Mouse (Mus musculus) ovary, postnatal 10 days (tissue): ENCODE measurements around the gene Epb41l2.

ENCODE experiments used
- DNase-seq: peaks from one replicate; pipeline ENCODE4 v3.0.0; 2022; ENCODE audit warnings: low spot score

Epb41l2 gene

DNA sequence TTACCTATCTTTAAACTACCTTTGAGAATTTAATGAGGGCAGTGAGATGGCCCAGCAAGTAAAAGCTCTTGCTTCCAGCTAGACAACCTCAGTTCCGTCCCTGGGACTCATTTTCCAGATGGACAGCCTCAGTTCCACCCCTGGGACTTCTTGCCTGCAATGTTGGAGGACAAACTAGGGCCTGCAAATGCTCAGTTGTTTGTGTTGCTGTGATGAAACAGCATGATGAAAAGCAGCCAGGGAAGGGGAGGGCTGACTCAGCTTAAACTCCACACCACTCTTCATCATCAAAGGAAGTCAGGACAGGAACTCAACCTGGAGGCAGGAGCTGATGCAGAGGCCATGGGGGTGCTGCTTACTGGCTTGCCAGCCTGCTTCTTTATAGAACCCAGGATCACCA is 154.2 kb downstream of the Epb41l2 start:
- no peak for DNase-seq

DNA sequence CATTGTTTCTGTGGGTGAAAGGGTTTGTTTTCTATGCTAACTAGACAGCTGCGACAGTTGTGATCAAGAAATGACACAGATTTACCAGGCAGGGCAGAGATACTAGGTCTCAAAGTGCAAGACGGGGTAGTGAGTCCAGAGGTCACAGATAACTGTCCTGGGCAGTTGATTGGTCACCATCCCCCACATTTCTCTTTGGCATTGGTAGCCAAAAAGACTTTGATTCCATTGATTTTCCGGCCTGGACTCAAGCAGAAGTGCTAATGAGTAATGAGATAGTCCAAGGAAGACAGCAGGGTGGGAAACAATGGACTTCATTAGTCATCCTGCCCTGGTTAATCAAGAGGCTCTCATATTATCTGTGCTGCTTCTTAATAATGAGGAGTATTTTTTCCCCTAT is 160.4 kb downstream of the Epb41l2 start:
- no peak for DNase-seq

- no peak for DNase-seq
Measured at GRCm38 (mm10) chr10:25520428-25520827, 160.8 kb downstream of the Epb41l2 start.

- DNase-seq: no peak
Measured at GRCm38 (mm10) chr10:25523727-25524126, 164.1 kb downstream of the Epb41l2 start.

GRCm38 (mm10) chr10:25526156-25526555 is 166.6 kb downstream of the Epb41l2 start:
- DNase-seq: no peak

GRCm38 (mm10) chr10:25526622-25527021 is 167.0 kb downstream of the Epb41l2 start:
- DNase-seq: no peak

DNA sequence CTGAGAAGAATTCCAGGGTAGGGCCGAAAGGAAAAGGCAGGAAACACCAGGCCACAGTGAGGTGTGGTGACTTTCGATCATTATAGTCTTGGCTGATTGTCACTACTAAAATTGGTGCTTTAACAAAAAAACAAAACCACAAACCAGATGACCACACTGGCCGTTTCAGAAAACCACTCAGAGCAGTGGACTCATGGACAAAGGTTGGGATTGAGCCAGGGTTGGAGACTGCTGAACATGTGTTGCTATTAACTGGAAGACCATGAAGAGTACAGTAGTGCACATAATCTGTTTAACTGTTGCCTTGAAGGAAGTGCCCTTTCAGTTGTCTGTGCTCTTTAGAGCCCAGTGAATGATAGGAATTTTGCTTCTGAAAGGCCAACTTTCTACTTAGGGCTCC is 167.5 kb downstream of the Epb41l2 start:
- no peak for DNase-seq

GRCm38 (mm10) chr10:25531335-25531734 is 171.7 kb downstream of the Epb41l2 start:
- no peak for DNase-seq

GRCm38 (mm10) chr10:25533105-25533504 is 173.5 kb downstream of the Epb41l2 start:
- no peak for DNase-seq

DNA sequence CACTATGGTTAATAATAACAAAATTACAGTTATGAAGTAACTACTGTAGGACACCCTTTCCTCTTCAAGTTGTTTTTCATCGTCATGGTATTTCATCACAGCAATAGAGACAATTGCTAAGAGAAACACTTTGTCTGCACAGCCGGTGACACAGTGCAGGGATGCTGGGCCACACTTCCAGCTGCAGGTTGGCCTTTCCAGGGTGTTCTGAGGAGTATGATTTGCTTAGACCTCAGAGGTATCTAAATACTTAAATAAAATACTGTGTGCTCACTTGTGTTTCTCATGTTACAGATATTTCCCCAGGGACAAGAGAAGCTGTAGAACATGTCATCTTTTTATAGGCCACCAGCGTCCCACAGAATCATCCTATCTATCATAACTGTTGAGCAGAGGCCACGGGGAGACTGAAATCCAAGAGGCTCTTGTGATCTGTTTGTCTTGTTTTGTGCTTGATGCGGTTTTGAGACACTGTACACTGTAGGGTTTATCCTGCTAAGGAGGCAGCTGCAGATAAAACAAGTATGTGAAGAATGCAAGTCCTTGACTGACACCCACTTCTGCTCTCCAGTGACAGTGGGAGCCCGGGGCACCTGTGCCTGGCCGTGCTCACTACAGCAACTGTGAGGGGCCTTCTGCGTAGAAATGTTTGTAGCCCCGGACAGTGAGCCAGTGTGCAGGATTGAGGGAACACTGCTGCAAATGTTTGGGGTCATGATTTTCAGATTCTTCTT is 174.1 kb downstream of the Epb41l2 start:
- no peak for DNase-seq

DNA sequence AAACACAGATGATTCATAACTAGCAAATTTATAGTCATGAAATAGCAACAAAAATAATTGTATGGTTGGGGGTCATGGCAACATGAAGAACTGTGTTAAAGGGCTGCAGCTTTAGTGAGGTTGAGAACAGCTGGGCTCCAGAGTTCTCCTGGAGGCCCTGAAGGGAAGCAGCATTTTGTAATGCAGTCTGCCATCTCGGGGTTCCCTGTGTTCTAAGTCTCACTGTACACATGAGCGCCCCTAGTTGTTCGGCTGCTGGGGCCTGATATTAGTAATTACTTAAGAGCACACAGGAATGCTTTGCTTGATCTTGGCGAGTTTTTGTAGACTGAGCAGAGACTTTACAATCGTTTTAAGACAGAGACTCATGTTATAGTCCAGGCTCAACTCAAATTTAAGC is 174.9 kb downstream of the Epb41l2 start:
- no peak for DNase-seq

- no peak for DNase-seq
Measured at GRCm38 (mm10) chr10:25535891-25536331, 176.3 kb downstream of the Epb41l2 start, which contains the start of gene Smlr1. TSS of gene Smlr1 (minus strand) at chr10:25536267.

DNA sequence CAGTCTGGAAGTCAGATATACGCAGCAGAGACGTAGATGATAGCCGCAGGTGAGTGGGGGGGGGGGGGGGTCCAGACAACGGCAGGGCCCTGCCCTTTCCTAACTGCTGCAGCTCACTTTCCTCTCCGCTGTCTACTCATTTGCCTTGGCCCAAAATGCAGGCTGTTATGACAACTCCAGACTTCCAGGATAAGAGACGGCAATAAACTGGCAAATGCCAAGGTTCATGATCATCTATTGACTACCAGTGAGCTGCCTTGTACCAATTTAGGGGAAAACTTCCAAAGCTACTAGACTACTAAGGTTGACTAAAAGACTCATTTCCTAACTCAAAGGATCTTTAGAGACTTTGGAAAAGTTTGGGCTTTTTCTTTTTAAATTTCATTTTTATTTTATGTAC is 177.0 kb downstream of the Epb41l2 start:
- DNase-seq: no peak

- no peak for DNase-seq
Measured at GRCm38 (mm10) chr10:25538738-25539137, 179.1 kb downstream of the Epb41l2 start.

GRCm38 (mm10) chr10:25539146-25539770 is 179.7 kb downstream of the Epb41l2 start:
- no peak for DNase-seq

GRCm38 (mm10) chr10:25539771-25540168 is 180.2 kb downstream of the Epb41l2 start:
- DNase-seq: no peak

DNA sequence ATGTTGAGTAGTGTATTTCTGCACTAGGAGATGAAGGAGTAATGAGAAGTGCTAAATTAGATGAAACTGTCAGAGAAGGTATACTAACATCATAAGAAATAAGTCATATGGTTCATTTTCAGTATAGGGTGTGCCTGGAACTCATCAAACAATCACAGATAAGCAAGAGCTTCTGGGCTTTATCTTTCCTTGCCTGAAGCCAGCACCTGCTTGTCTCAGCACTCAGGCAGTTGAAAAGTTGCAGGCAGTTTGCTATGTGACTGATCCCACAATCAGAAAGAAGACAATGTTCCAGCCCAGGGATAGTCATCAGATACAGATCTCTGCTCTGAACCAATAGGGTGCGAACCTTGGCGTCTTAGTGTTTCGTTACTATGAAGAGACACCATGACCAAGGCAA is 181.5 kb downstream of the Epb41l2 start:
- no peak for DNase-seq

DNA sequence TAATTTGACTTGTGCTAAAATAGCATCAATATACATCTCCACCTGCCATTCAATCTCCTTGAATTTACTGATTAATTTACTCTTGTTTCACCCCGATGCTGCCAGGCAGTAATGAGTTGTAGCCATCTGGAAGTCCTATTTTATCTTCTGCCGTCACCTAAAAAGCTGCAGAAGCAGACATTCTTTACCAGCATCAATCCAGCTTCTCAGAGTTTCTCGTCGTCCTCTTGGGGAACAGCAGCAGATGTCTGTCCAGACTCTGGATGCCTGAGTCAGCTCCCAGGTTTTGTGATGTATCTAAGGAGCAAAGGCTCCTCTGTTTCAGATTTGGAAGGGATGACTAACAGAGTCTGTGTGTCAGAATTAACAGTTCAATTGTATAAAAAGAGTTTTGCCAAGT is 193.3 kb downstream of the Epb41l2 start:
- DNase-seq: no peak

- DNase-seq: no peak
Measured at GRCm38 (mm10) chr10:25571319-25572240, 212.0 kb downstream of the Epb41l2 start.
